12 mouse cellular contexts compared by ENCODE assay signal in genomic region chr4:153679151-153679550, GRCm38 (mm10).
DNase-seq lines count a peak whose midpoint lies in the region; ATAC-seq and TF ChIP-seq lines count a peak whose summit lies in the region.
"Had no signal": no experiment of that assay in that cellular context is flagged by ENCODE, and none has a peak within 500 bp of the region (broad histone marks: within the 10 kb centered on the region; RNA-seq: fewer than 3 reads in every experiment).

No protein-coding gene starts in this region.

- no peak for TF ChIP-seq CTCF in thymus, adult 2 months (IDR thresholded peaks at IDR 0.05; ENCODE audit: borderline replicate concordance, control insufficient read depth, extremely low read depth, insufficient read depth, low read length, poor library complexity)
- TF ChIP-seq CTCF in stomach, postnatal 0 days (IDR thresholded peaks at IDR 0.05; ENCODE audit: low read depth) = no peak

- TF ChIP-seq EP300 in stomach, postnatal 0 days (optimal IDR thresholded peaks at IDR 0.05) = no peak

- H3K9ac ChIP-seq in stomach, postnatal 0 days (ENCODE audit: low read length) = no peak overlapping the region
- H3K9ac ChIP-seq: heart, embryonic 15.5 days; neural tube, embryonic 12.5 days had no signal

- no peaks in the 10 kb centered on the region for H3K4me1 ChIP-seq in thymus, adult 2 months (replicated peaks; ENCODE audit: control insufficient read depth, insufficient read depth, low read length)
- H3K4me1 ChIP-seq in stomach, postnatal 0 days (replicated peaks; ENCODE audit: control insufficient read depth, insufficient read depth) = no peaks in the 10 kb centered on the region
- H3K4me1 ChIP-seq: heart, embryonic 15.5 days; neural tube, embryonic 12.5 days had no signal

- H3K9me3 ChIP-seq in stomach, postnatal 0 days (ENCODE audit: control insufficient read depth, low read length) = no peaks in the 10 kb centered on the region
- H3K9me3 ChIP-seq: heart, embryonic 15.5 days; neural tube, embryonic 12.5 days had no signal

- WGBS in thymus, adult 2 months = 40% methylated on average over 12 of the region's 12 CpGs
- WGBS in stomach, postnatal 0 days = 28% methylated on average over 12 of the region's 12 CpGs

- ATAC-seq in stomach, postnatal 0 days (ENCODE audit: low FRiP score, low TSS enrichment) = no peak
- ATAC-seq: Patski had no signal

- DNase-seq in adrenal gland, adult 2 months = peak; percentile 5
- no peak for DNase-seq in adrenal gland, adult 8-10 months
- DNase-seq in kidney, postnatal 4 days = peak; percentile 86
- no peak for DNase-seq in kidney, adult 8-10 months
- peak; percentile 30 for DNase-seq in thymus, postnatal 4 days
- no peak for DNase-seq in thymus, adult 2 months
- peak; percentile 26 for DNase-seq in stomach, postnatal 0 days (ENCODE audit: low spot score)
- DNase-seq in cerebellum, adult 8-10 months = no peak

- no peaks in the 10 kb centered on the region for H3K36me3 ChIP-seq in thymus, adult 2 months (ENCODE audit: control insufficient read depth, insufficient read depth, low read length)
- H3K36me3 ChIP-seq in stomach, postnatal 0 days (ENCODE audit: control insufficient read depth, insufficient read depth, low read length) = no peaks in the 10 kb centered on the region
- H3K36me3 ChIP-seq: heart, embryonic 15.5 days; neural tube, embryonic 12.5 days had no signal

- no peak for TF ChIP-seq POLR2A in thymus, adult 2 months (IDR thresholded peaks at IDR 0.05; ENCODE audit: control insufficient read depth, extremely low read depth, insufficient read depth, low read length, poor library complexity)

- no peak overlapping the region for H3K4me2 ChIP-seq in stomach, postnatal 0 days (replicated peaks; ENCODE audit: low read depth)
- H3K4me2 ChIP-seq: heart, embryonic 15.5 days; neural tube, embryonic 12.5 days had no signal

- H3K4me3 ChIP-seq in thymus, adult 2 months (ENCODE audit: control insufficient read depth, insufficient read depth, low read length) = no peak overlapping the region
- no peak overlapping the region for H3K4me3 ChIP-seq in stomach, postnatal 0 days (ENCODE audit: low read depth, low read length)
- H3K4me3 ChIP-seq: heart, embryonic 15.5 days; layer of hippocampus, adult 2 months; neural tube, embryonic 12.5 days had no signal

- H3K27me3 ChIP-seq in thymus, adult 2 months (ENCODE audit: control insufficient read depth, insufficient read depth, low read length) = no peaks in the 10 kb centered on the region
- H3K27me3 ChIP-seq in stomach, postnatal 0 days (ENCODE audit: control insufficient read depth, insufficient read depth, low read length) = no peaks in the 10 kb centered on the region
- H3K27me3 ChIP-seq: heart, embryonic 15.5 days; neural tube, embryonic 12.5 days; Patski had no signal

- H3K27ac ChIP-seq in thymus, adult 2 months (ENCODE audit: control insufficient read depth, insufficient read depth, low read length) = no peak overlapping the region
- H3K27ac ChIP-seq in stomach, postnatal 0 days (replicated peaks) = no peak overlapping the region
- H3K27ac ChIP-seq: heart, embryonic 15.5 days; layer of hippocampus, adult 2 months; neural tube, embryonic 12.5 days had no signal

Comparison
In these comparisons a context has a peak if more than half of its experiments do, and no peak if none do; other contexts are left out.
1. DNase-seq: peak in adrenal gland, adult 2 months (single experiment), kidney, postnatal 4 days (2 of 2), thymus, postnatal 4 days (single experiment) and stomach, postnatal 0 days (single experiment); none in adrenal gland, adult 8-10 months (single experiment), kidney, adult 8-10 months (0 of 2), thymus, adult 2 months (single experiment) and cerebellum, adult 8-10 months (single experiment).